Mouse (Mus musculus): ENCODE results near the gene Sox18.

DNA sequence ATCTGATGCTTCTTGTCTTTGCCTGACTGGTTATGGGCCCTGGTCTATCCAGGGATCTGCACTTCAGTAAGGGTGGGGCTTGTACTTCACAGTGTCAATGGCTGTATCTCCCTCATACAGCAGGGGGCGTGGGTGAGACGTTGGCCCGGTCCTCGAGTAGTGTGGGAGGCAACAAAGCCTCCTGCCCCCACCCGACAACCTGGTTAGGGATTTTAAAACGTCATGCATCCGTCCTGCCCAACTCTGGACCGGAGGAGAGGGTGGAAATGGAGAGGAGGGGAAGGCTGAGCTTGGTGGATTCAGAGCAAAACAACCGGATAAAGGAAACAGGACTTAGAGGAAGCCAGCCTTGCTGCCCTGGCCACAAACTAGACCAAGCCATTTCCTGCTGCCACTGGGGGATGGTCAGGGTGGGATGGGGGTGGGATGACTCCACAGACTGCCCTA is 11.8 kb downstream of the Sox18 start:
- TF ChIP-seq POLR2A (IDR thresholded peaks at IDR 0.05; ENCODE audit: insufficient read depth, low read depth, low read length) (no peak; the same call in none of the 2 replicates), CTCF (IDR thresholded peaks at IDR 0.05) (peak; percentile 86), EP300 (IDR thresholded peaks at IDR 0.05; ENCODE audit: insufficient read depth, low read depth, low read length) (peak; percentile 99)
